Mouse (Mus musculus): ENCODE data around the gene Igsf9.

DNA sequence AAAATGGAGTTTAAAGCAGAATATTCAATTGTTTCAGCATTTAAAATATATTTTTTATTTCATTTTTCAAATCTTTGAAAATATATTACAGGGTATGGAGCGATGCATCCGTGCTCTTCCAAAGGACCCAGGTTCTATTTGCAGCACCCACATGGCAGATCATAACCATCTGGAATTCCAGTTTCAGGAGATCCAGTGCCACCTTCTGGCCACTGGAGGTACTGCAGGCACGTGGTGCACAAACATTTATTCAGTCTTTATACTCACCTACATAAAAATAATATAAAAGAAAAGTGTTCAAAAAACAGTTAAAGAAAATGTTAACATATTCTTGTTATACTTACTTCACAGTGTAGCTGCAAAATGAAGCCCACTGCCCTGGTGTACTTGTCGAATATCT is 36.4 kb downstream of the Igsf9 start:
- TF ChIP-seq CTCF (conservative IDR thresholded peaks at IDR 0.05; ENCODE audit: low read length): peak; percentile 97
- TF ChIP-seq POU5F1 (IDR thresholded peaks at IDR 0.05; ENCODE audit: borderline replicate concordance, low read length): no peak
